15 mouse cellular contexts compared by ENCODE assay signal in genomic region chr4:137721563-137721962, GRCm38 (mm10).
"Had no signal": no experiment of that assay in that cellular context is flagged by ENCODE, and none has a peak within 500 bp of the region (broad histone marks: within the 10 kb centered on the region; RNA-seq: fewer than 3 reads in every experiment).

No protein-coding gene starts in this region.

- H3K9me3 ChIP-seq: neural tube, embryonic 13.5 days; neural tube, embryonic 15.5 days; stomach, embryonic 15.5 days had no signal

- H3K4me2 ChIP-seq: neural tube, embryonic 13.5 days; neural tube, embryonic 15.5 days; stomach, embryonic 15.5 days had no signal

- H3K27ac ChIP-seq: neural tube, embryonic 13.5 days; neural tube, embryonic 15.5 days; stomach, embryonic 15.5 days had no signal

- H3K36me3 ChIP-seq: neural tube, embryonic 13.5 days; stomach, embryonic 15.5 days had no signal

- H3K9ac ChIP-seq: neural tube, embryonic 13.5 days; neural tube, embryonic 15.5 days; stomach, embryonic 15.5 days had no signal

- DNase-seq: retina, postnatal 1 day; right cerebral cortex, adult 18-20 months; right cerebral cortex, postnatal 14 days; right cerebral cortex, postnatal 25 days; right cerebral cortex, postnatal 4 days; spleen, adult 18-20 months; thymus, adult 18-20 months; thymus, adult 2 months; thymus, postnatal 14 days; thymus, postnatal 25 days; thymus, postnatal 36 days; thymus, postnatal 4 days had no signal

- H3K4me3 ChIP-seq: neural tube, embryonic 13.5 days; neural tube, embryonic 15.5 days; stomach, embryonic 15.5 days had no signal
